Mouse (Mus musculus) ovary, adult 18-20 months (tissue): Measurements from ENCODE around the gene Arhgef40.
A peak's percentile ranks its signal among the peaks of the same experiment; 100 is the strongest.

ENCODE experiments used
- DNase-seq: peaks from one replicate; pipeline ENCODE4 v3.0.0; 2022; ENCODE audit warnings: low spot score, mixed read lengths

Gene Arhgef40

DNA sequence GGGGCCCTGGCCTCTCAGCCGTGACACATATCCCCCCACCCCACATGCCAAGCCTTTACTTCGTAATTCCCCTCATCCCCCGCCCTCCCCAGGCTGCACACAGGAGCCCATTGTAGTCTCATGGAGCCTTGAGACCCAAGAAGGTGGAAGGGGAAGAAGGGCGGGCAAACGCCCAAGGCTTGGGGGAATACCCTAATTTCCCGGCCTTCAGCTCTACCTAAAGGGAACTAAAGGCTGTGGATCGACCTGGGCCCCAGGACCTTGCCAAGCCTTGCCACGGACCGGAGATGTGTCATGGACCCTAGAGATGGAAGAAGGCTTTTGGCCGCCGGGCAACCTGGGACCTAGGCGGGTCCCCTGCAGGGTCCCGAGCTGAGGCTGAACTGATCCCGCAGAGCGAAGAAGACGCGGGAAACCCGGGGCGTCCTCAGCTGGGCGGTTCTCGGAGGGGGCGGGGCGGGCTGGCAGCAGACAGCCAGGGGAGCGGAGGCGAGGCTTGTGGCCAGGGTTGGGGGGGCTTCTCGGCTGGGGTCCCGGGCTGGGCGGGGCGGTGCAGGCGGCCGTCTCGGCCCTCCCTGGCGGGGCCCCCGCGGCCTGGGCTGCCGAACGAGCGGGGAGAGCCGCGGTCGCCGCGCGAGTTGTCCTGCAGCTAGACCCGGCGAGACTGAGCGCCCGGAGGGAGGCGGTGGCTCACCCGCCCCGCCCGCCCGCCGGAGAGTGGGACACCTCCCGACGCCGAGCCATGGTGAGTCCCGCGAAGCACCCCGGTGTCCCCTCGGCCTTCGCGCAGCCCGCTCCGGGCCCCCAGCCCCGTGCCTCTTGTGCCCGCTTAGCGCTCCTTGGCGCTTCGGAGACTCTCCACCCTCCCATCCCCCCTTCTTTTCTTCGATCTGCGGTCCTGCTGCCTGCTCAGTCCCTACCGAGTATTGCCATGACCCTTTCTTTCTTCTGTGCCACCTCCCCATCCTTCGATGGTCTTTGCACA lies at the start of gene Arhgef40:
Gene Arhgef40 (plus strand): TSS at position 473 of the 985 bp plus-strand sequence.
- DNase-seq = peak; percentile 71

DNA sequence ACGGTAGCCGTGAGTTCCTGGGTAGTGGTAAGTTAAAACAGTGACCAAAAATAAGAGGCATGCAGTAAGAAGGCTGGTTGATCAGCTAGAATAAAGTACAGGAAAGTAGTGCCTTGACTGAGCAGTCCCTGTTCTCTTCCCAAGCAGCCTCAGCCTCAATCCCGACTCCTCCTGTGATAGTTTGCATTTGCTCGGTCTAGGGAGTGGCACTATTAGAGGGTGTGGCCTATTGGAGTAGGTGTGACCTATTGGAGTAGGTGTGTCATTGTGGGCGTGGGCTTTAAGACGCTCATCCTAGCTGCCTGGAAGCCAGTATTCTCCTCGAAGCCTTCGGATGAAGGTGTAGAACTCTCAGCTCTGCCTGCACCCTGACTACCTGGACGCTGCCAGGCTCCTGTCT lies 45.5 kb upstream of the Arhgef40 start:
- DNase-seq = no peak

DNA sequence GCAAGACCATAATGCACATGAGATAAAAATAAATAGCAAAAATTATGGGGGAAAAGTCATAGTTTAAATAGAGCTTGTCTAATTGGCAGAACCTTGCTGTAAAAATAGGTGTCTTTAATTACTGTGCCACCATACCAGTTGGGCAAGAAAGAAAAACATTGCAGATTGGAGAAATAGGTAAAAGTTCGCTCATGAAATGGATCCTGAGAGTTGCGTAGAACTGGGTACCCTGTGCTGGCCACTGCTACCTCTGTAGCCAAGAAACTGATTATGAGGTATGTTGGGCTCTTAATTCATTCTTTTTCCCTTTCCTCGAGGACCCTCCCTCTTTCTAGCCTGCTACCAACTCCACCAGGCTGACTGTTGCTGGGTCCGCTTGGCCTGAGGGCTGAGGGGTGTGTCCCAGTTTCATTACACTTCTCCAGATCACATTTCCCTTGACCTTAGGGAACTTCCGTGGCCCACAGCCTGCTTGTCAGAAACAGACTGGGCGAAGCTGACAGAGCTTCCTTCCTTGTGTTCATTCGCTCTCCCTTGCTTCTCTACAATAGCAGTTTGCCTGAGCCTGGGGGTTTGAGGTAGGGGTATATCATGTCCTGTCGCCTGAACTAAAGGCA lies 43.5 kb upstream of the Arhgef40 start:
- no peak for DNase-seq

DNA sequence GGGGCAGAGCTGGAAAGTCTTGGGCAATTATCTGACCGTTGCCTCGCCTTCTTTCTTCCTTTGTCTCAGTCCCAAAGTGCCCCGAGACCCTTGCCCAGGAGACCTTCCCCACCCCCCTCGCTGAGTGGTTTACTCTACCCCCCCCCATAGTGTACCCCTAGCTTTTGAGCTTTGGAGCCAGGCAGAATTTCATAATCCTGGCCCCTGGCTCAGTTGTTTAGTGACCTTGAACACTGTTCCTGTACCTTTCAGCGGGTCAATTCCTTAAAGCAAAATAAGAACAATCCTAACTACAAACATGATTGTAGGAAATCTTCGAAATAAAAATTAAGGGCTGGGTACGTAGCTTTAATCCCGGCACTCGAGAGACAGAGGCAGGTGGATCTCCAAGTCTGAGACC lies 42.9 kb upstream of the Arhgef40 start:
- DNase-seq = no peak

DNA sequence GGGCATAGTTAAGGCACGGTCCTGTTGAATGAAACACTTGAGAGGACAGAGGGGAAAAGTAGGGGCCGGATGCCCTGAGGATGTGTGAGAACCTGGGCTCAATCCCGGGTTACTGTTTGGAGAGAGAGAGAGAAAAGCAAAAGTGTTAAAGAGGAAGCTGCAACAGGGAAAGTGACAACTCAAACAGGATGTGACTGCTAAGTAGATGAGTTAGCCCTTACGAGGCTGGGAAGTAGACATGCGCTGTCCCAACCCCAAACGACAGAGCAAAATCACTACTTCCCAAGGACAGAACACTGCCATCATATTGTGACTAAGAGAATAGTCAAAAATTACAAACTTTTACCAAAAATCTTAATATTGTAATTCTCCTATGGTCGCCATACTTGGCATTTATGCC lies 42.3 kb upstream of the Arhgef40 start:
- no peak for DNase-seq

DNA sequence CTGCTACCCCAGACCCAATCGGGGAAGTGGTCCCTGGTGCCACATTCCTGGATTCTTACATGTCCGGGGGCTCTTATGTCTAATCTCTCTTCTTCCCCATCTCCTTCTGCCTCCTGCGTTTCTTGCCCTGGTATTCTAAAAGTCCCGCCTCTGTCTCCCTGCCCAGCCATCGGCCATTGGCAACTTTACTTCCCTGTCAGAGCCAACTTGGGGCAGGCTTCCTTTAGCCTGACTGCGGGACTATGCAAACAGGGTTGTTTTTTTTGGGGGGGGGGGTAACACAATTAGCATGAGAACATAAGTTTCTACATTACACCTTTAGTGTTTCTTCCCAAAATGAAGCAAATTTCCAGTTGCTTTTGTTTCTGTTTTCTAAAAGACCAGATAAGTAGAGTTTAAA lies 41.2 kb upstream of the Arhgef40 start:
- DNase-seq = no peak

DNA sequence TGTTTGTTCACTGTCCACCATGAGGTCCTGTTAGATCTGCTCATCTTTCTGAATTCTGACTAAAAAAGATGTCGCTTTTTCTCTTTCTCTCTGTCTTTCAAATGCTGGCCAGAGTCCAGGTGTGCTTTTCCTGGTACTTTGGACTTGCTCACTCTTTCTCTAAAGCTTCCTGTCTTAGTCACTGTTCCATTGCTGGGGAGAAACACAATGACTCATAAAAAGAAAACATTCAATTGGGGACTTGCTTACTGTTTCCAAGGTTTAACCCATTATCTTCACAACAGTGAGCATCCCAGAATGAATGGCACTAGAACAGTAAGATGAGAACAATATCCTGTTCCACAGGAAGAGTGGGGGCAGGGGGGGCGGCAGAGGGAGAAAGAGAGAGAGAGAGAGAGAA lies 24.2 kb upstream of the Arhgef40 start:
- DNase-seq = no peak

DNA sequence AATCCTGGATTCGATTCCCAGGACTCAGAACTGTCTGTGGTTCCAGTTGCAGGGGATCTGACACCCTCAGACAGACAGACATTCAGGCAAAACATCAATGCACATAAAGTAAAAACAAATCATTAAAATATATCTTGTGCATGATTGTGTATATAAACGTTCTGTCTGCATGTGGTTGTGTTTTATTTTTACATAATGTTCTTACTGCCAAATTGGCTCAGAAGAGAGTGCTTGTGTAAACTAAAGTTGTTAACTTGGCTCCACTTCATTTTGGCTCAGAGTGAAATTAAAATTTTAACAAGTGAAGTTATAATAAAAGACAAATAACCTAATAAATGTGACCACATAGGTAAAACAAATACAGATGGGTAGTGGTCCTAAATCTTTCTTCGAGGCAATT lies 17.1 kb upstream of the Arhgef40 start:
- no peak for DNase-seq

DNA sequence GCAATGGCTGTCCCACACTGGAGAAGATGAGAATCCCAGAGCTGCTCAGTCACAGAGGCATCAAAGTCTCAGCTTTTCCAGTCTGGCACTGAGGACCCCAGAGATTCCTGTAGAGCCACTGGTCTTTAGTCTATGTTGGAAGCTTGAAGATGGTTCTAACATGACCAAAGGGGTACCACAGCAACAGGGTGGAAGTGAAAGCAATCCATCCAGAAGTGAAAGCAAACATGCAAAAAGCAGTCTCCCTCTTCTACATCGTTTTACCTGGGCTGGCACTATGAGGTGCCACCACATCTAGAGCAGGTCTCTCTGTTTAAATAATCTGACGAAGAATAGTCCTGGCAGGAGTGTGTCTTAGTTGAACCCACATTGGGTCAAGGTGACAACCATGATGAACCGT lies 5.3 kb upstream of the Arhgef40 start:
- no peak for DNase-seq

DNA sequence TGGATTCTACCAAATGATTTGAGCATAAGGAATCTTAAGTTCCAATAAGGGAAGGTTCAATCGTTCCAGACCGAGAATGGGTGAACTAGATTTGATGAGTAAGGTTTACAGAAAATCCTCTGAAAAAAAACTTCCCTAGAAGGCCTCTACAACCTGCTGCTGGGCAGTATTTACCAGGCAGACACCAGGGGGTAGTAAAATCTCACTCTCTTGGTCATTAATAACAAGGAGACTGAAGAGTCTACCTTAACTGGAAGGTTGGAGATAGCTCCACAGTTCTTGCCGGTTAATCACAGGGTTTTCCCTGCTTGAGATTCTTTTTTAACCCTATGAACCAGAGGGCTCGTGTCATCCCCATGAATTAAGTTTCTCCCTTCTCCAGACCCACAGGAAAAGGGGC lies 1.3 kb upstream of the Arhgef40 start:
- DNase-seq = no peak

DNA sequence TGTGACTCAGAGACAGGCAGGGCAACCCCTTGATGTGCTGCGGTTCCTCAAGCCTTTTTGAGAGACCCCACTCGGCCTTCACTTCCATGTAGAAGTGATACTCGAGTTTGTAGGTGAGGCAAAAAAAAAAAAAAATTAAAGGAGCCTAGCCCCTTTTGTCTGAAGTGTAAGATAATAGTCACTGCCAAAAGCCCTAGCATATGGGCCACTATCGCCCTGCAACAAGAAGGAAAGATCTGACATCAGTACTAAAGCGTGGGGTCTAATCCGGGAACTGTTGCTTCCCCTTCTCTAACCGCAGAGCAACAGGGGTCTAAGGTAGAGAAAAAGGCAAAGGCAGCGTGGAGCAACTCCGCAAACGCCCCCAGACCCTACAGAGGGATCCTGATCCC lies 668 bp upstream of the Arhgef40 start:
- DNase-seq = no peak

DNA sequence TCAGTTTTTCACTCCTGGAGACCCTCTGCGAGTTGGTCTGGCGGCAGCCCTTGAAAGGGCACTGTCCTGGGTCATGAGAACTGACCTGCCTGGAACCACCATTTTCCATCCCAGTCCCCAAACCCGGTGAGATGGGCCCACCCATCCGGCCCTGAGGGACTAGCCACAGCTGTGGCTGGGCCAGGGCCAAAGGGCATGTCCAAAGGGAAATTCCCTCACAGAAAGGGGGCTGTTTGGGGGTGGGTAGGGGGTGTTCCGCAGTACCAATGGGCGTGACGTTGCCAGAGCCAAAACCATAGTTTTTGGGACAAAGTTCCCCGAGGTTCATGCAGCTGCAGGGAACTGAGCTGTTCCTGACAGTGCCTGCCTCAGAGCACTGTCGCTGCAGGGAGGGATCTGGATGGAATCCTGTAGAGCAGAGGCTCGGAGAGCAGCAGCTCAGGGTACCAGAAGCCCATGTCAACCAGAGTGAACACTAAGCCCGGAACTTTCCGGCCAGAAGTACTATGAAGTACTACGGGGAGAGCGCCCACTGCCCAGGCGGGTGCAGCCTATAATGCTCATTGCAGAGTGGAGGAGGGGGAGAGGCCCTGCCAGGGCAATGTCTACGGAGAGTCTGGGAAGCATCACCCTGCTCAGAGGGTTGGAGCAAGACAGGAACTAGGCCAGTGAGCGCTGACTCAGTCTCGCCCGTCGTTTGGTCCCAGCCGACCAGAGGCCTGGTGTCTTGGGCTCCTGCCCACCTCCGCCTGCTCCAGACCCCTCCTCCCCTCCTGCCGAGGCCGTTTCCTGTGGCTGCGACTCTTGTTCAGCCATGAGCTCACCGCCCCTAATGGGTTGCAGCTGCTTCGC lies 1.0 kb downstream of the Arhgef40 start:
- DNase-seq = peak; percentile 70

DNA sequence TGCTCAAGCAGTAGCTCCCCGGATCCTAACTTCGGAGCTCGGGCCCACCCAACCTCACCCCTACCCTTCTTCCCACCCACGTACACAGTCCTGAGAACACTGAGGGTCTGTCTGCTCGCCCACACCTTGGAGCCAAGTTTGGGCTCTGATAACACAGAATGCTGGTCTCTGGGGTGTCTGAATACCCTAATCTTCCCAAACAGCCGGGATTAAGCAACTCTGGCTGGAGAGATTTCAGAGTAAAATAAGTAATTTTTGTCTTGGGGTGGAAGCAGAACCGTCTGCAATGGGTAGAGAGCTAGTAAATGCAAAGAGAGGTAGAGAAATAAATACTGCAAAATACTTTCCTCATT lies 1.6 kb downstream of the Arhgef40 start:
- DNase-seq = no peak

DNA sequence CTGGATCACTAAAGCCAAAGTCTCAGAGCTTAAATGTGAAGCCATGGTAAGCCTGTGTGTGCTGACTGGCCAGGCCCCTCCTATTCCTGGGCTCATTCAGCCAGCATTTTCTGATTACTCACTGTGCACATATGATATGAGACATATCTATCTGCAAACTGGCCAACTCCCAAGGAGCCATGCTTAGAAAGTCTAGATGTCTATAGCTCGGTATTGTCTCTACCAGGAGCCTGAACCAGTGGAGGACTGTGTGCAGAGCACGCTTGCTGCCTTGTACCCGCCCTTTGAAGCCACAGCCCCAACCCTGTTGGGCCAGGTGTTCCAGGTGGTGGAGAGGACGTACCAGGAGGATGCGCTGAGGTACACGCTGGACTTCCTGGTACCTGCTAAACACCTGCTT lies 2.7 kb downstream of the Arhgef40 start:
- no peak for DNase-seq

DNA sequence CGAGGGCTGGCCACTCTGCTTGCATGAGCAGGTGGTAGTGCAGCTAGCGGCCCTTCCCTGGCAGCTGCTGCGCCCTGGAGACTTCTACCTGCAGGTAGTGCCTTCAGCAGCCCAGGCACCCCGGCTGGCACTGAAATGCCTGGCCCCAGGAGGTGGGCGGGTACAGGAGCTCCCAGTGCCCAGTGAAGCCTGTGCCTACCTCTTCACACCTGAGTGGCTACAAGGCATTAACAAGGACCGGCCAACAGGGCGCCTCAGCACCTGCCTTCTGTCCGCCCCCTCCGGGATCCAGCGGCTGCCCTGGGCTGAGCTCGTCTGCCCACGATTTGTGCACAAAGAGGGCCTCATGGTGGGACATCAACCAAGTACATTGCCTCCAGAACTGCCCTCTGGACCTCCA lies 4.2 kb downstream of the Arhgef40 start:
- no peak for DNase-seq

DNA sequence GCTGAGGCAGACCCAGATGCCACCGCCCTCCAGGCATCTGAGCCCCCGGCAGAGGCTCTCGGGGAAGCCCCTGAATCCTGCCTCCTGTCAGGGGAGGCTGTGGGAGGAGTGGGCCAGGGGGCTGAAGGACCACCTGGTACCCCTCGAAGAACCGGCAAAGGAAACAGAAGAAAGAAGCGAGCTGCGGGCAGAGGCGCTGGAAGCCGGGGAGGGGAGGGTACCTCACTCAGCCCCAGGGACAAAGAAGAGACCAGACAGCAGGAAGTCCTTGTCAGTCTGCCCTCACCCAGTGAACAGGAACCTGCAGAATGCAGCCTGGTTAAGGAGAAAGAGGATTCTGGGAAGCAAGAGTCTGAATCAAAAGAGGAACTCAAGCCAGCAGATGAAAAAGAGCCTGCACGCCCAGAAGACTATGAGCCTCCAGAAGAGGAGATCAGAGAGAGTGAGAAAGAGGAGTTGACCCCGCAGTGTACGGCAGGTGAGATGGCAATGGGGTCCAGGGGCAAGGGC lies 5.0 kb downstream of the Arhgef40 start:
- DNase-seq = no peak

DNA sequence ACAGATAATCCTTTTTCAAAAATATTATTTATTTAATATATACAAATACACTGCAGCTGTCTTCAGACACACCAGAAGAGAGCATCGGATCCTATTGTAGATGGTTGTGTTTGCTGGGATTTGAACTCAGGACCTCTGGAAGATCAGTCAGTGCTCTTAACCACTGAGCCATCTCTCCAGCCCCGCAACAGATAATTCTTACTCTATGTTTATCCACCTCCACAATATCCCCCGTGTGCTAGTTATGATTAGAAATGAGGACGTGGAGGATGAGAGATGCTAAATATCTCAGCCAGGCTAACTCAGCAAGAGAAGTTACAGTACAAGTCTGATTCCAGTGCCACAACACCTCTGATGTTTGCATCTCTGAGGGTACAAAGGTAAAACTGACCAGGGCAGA lies 9.9 kb downstream of the Arhgef40 start:
- DNase-seq = no peak

DNA sequence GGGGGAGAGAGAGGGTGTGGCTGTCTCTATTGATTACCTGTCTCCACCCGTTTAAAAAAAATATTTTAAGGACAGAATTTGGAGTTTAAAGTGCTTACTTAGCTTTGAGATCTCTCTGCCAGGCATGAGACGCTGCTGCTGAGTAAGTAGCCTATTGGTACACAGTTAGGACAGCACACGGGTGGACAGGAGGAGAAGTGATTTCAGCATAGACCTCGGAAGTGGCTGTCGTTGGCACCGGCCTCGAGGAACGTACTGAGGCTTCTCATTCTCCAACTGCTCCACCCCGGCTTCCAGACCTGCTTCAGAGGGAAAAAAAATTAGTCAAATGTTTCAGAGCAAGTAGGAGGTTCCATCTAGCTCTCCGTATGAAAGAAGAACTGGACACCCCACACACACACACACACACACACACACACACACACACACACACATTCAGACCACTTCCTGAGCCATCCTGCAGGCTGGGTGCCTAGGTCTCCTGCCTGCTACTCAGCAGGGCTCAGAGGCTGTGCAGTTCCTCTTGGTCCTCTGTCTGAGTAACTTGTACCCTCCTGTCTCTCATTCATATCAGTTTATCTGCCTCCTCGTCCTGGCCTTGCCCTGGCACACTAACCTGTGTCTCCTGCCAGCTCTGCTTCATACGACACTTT lies 10.8 kb downstream of the Arhgef40 start:
- no peak for DNase-seq

DNA sequence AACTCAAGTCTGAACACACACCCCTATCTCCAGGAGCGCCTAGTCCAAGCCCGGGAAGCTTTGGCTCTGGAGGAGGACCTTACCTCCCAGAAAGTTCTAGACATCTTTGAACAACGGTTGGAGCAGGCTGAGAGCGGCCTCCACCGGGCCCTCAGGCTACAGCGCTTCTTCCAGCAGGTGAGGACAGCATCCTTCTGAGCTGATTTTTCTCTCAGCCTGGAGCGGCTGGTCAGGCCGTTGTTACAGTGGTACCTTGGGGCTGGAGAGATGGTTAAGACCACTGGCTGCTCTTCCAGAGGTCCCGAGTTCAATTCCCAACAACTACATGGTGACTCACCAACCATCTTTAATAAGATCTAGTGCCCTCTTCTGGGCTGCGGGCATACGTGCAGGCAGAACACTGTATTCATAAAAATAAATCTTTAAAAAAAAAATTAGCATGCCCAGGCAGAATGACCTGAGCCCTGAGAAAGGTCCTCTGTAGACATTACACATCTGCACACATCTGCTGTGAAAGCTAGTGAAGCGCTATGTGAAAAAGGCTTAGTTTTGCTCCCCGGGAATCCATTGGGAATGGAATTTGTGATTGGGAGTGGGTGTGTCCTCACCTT lies 11.8 kb downstream of the Arhgef40 start:
- DNase-seq = no peak

DNA sequence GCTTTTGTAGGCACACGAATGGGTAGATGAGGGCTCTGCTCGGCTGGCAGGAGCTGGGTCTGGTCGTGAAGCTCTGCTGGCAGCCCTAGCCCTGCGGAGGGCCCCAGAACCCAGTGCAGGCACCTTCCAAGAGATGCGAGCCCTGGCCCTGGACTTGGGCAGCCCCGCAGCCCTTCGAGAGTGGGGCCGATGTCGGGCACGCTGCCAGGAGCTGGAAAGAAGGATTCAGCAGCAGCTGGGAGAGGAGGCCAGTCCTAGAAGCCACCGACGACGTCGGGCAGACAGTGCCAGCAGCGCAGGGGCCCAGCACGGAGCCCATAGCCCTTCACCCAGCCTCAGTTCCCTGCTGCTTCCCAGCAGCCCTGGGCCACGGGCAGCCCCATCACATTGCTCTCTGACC lies 12.3 kb downstream of the Arhgef40 start:
- no peak for DNase-seq

DNA sequence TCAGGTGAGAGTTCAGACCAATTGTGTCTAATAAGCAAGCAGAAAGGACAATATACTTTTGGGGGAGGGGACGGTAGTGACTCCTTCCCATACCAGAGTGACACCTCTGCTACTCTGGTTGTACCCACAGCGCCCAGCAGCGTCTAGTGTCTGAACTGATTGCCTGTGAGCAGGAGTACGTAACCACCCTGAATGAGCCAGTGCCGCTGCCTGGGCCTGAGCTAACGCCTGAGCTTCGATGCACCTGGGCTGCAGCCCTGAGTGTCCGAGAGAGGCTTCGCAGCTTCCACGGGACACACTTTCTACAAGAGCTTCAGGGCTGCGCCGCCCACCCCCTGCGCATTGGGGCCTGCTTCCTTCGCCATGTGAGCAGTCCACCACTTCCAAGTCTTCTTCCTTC lies 13.0 kb downstream of the Arhgef40 start:
- DNase-seq = no peak
